In the genomic region with DNA sequence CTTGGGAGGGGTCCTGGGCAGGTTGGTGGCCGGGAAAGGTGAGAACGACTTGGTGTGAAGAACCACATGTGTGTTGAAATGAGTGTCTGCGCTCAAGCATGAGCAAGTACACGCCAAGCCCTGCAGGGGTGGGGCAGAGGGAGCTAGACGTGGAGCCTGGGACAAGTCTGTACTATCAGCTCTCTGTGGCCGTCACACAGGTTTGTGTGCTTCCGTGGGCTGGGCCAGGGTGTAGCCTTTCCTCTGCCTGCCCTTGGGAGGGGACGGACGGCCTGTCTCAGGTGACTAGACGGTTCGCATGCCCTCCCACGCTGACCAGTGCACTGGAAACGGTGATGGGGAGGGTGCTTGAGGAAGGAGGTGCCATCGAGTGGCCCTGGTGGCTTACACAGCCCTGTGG, we compare ENCODE assay signal across 13 mouse cellular contexts.
"Had no signal": no experiment of that assay in that cellular context is flagged by ENCODE, and none has a peak within 500 bp of the region (broad histone marks: within the 10 kb centered on the region; RNA-seq: fewer than 3 reads in every experiment).

No protein-coding gene starts in this region.

- H3K9ac ChIP-seq: liver, embryonic 13.5 days; liver, postnatal 0 days; lung, embryonic 15.5 days; midbrain, embryonic 13.5 days had no signal

- H3K4me1 ChIP-seq: liver, embryonic 13.5 days had no signal

- H3K4me2 ChIP-seq: liver, embryonic 13.5 days; lung, embryonic 15.5 days; midbrain, embryonic 13.5 days had no signal

- H3K9me3 ChIP-seq: liver, embryonic 13.5 days; lung, embryonic 15.5 days; midbrain, embryonic 13.5 days had no signal

- H3K27ac ChIP-seq: liver, embryonic 13.5 days; lung, embryonic 15.5 days; macrophage; midbrain, embryonic 13.5 days had no signal

- H3K27me3 ChIP-seq: lung, embryonic 15.5 days; midbrain, embryonic 13.5 days had no signal

- DNase-seq: kidney, adult 11 months; kidney, adult 9 months; kidney, postnatal 10 days; liver; liver, embryonic 13.5 days; liver, postnatal 0 days; lung, postnatal 14 days; right cerebral cortex, postnatal 14 days; thymus, adult 18-20 months; thymus, postnatal 14 days had no signal

- ATAC-seq: liver, postnatal 0 days; midbrain, embryonic 13.5 days had no signal

- H3K4me3 ChIP-seq: liver, embryonic 13.5 days; lung, embryonic 15.5 days; midbrain, embryonic 13.5 days had no signal
